Mouse (Mus musculus): ENCODE measurements around the gene Wdr54. TPM values are rescaled to one million over a fixed set of nuclear protein-coding genes. Genes with fewer than 3 reads are reported as not detected.

The Wdr54 gene
- total RNA-seq, 2 experiments from 2014 or later, result 1.4 to 1.5 TPM

- DNase-seq, result no peak
- intact Hi-C loops (cut with DNase I), result no loop called here
These were observed 22.0 kb downstream of the Wdr54 start for GRCm38 (mm10) chr6:83134226-83134625.

- intact Hi-C loops (cut with DNase I), result no loop called here
These were observed 23.8 kb downstream of the Wdr54 start for GRCm38 (mm10) chr6:83132176-83132919.

GRCm38 (mm10) chr6:83131469-83132034 lies 24.6 kb downstream of the Wdr54 start:
- DNase-seq, result no peak
- intact Hi-C loops (cut with DNase I), result no loop called here

More at GRCm38 (mm10) chr6:83132176-83132919, 23.8 kb downstream of the Wdr54 start:
- no peak for DNase-seq

- no peak for DNase-seq
- intact Hi-C loops (cut with DNase I), result no loop called here
These were observed 28.8 kb downstream of the Wdr54 start for GRCm38 (mm10) chr6:83127419-83127818.

- intact Hi-C loops (cut with DNase I), result no loop called here
- DNase-seq, result no peak
These were observed 30.9 kb downstream of the Wdr54 start, which contains the start of gene Ino80b for GRCm38 (mm10) chr6:83125331-83125730. Ino80b (minus strand) TSS chr6:83125431.

GRCm38 (mm10) chr6:83124851-83125312 lies 31.3 kb downstream of the Wdr54 start:
- intact Hi-C loops (cut with DNase I), result no loop called here
- DNase-seq, result peak; percentile 88 to 92

GRCm38 (mm10) chr6:83122961-83123360 lies 33.2 kb downstream of the Wdr54 start:
- intact Hi-C loops (cut with DNase I), result no loop called here
- DNase-seq, result no peak

- intact Hi-C loops (cut with DNase I), result no loop called here
These were observed 34.1 kb downstream of the Wdr54 start for GRCm38 (mm10) chr6:83121863-83122710.

GRCm38 (mm10) chr6:83120930-83121862 lies 35.0 kb downstream of the Wdr54 start, which contains the start of gene Wbp1:
Wbp1 (minus strand) TSS chr6:83121559.
- intact Hi-C loops (cut with DNase I), result no loop called here
- peak; percentile 88 to 93 for DNase-seq

More at GRCm38 (mm10) chr6:83121863-83122710, 34.1 kb downstream of the Wdr54 start:
- no peak for DNase-seq

GRCm38 (mm10) chr6:83119734-83120051 lies 36.5 kb downstream of the Wdr54 start:
- no peak for DNase-seq
- intact Hi-C loops (cut with DNase I), result no loop called here

GRCm38 (mm10) chr6:83118825-83119733 lies 37.1 kb downstream of the Wdr54 start:
- intact Hi-C loops (cut with DNase I), result no loop called here

GRCm38 (mm10) chr6:83118369-83118768 lies 37.8 kb downstream of the Wdr54 start:
- intact Hi-C loops (cut with DNase I), result no loop called here

More at GRCm38 (mm10) chr6:83118825-83119733, 37.1 kb downstream of the Wdr54 start:
- no peak for DNase-seq

GRCm38 (mm10) chr6:83117616-83118015 lies 38.6 kb downstream of the Wdr54 start:
- DNase-seq, result no peak
- intact Hi-C loops (cut with DNase I), result loop anchor here (2.0 kb wide), 1 partner anchor 43 kb away; no protein-coding TSS in a partner anchor

More at GRCm38 (mm10) chr6:83118369-83118768, 37.8 kb downstream of the Wdr54 start:
- no peak for DNase-seq

- intact Hi-C loops (cut with DNase I), result loop anchor here (2.0 kb wide), 1 partner anchor 44 kb away; no protein-coding TSS in a partner anchor
- DNase-seq, result no peak
These were observed 39.1 kb downstream of the Wdr54 start for GRCm38 (mm10) chr6:83117165-83117438.

- intact Hi-C loops (cut with DNase I), result loop anchor here (2.0 kb wide), 1 partner anchor 44 kb away; no protein-coding TSS in a partner anchor
- no peak for DNase-seq
These were observed 39.6 kb downstream of the Wdr54 start for GRCm38 (mm10) chr6:83116373-83117164.

GRCm38 (mm10) chr6:83115682-83116372 lies 40.4 kb downstream of the Wdr54 start:
- intact Hi-C loops (cut with DNase I), result loop anchor here (2.0 kb wide), 1 partner anchor 45 kb away; no protein-coding TSS in a partner anchor

GRCm38 (mm10) chr6:83115011-83115671 lies 41.1 kb downstream of the Wdr54 start, which contains the start of gene Mogs:
Mogs (plus strand) TSS chr6:83115496.
- peak; percentile 95 to 96 for DNase-seq
- intact Hi-C loops (cut with DNase I), result no loop called here

More at GRCm38 (mm10) chr6:83115682-83116372, 40.4 kb downstream of the Wdr54 start:
- DNase-seq, result no peak
